Mouse (Mus musculus) midbrain, embryonic 15.5 days (tissue): ENCODE data around the gene Ttc7b. TPM values are rescaled to one million over a fixed set of nuclear protein-coding genes. Genes with fewer than 3 reads are reported as not detected.
A peak's percentile ranks its signal among the peaks of the same experiment; 100 is the strongest.

Source experiments
- ATAC-seq: fragments of 200-750 bp; cut with Nextera tagmentation; replicated peaks from 2 replicates; pipeline ENCODE4 v1.8.0; 2017; ENCODE audit warnings: moderate TSS enrichment
- H3K27ac ChIP-seq: fragments of 300-500 bp; sonication (generic); 2 replicates; pipeline ENCODE4 v1.5.1; 2015; ENCODE audit warnings: mild to moderate bottlenecking, inconsistent platforms
- H3K27me3 ChIP-seq: fragments of 300-500 bp; sonication (generic); replicated peaks from 2 replicates; pipeline ENCODE4 v1.6.1; 2015; ENCODE audit warnings: inconsistent platforms
- H3K36me3 ChIP-seq: fragments of 300-500 bp; sonication (generic); replicated peaks from 2 replicates; pipeline ENCODE4 v1.6.1; 2015; ENCODE audit warnings: inconsistent platforms
- H3K4me1 ChIP-seq: fragments of 300-500 bp; sonication (generic); 2 replicates; pipeline ENCODE4 v1.6.1; 2015; ENCODE audit warnings: inconsistent platforms
- H3K4me2 ChIP-seq: fragments of 300-500 bp; sonication (generic); 2 replicates; pipeline ENCODE4 v1.6.1; 2015; ENCODE audit warnings: inconsistent platforms, mild to moderate bottlenecking, moderate library complexity
- H3K4me3 ChIP-seq: fragments of 300-500 bp; sonication (generic); 2 replicates; pipeline ENCODE4 v1.5.1; 2015; ENCODE audit warnings: mild to moderate bottlenecking, inconsistent platforms
- H3K9ac ChIP-seq: fragments of 300-500 bp; sonication (generic); 2 replicates; pipeline ENCODE4 v1.6.1; 2015; ENCODE audit warnings: mild to moderate bottlenecking, inconsistent platforms
- H3K9me3 ChIP-seq: fragments of 300-500 bp; sonication (generic); 2 replicates; pipeline ENCODE4 v1.6.1; 2016; ENCODE audit warnings: inconsistent platforms
- WGBS: fragments of 180-500 bp; shearing (Covaris S2); methylation state at CpG from one replicate; pipeline ENCODE4 v1.1.7; 2015; ENCODE audit warnings: mixed read lengths; 5-methylcytosine and 5-hydroxymethylcytosine counted together
- polyA plus RNA-seq: library from polyadenylated mRNA; unstranded; fragments of >200 nt; fragmentation: Nextera tagmentation; extraction: Ambion mirVana; gene quantifications from 2 replicates; pipeline ENCODE4 v1.2.1, GENCODE M21; 2015

Ttc7b gene
- polyA plus RNA-seq, 1 experiment from 2014 or later: 9.7 TPM

GRCm38 (mm10) chr12:100355565-100355964 lies 165.1 kb downstream of the Ttc7b start:
- Histone ChIP-seq H3K9ac (no peak overlapping the region), H3K4me1 (no peaks in the 10 kb centered on the region), H3K4me2 (no peak overlapping the region), H3K9me3 (no peaks in the 10 kb centered on the region), H3K27me3 (no peaks in the 10 kb centered on the region), H3K27ac (no peak overlapping the region), H3K36me3 (peaks cover 8% of the 10 kb centered on the region; the same call in 1 of the 2 replicates), H3K4me3 (no peak overlapping the region)
- 76% methylated on average over 5 of the region's 5 CpGs for WGBS
- no peak for ATAC-seq

GRCm38 (mm10) chr12:100353954-100354353 lies 166.7 kb downstream of the Ttc7b start:
- no peaks in the 10 kb centered on the region for H3K27me3 ChIP-seq
- WGBS: 81% methylated on average over 7 of the region's 7 CpGs
- no peak overlapping the region for H3K27ac ChIP-seq
- H3K36me3 ChIP-seq: peaks cover 8% of the 10 kb centered on the region; the same call in 1 of the 2 replicates
- H3K9ac ChIP-seq: no peak overlapping the region
- H3K4me1 ChIP-seq: no peaks in the 10 kb centered on the region
- H3K4me3 ChIP-seq: no peak overlapping the region
- no peak for ATAC-seq
- H3K9me3 ChIP-seq: no peaks in the 10 kb centered on the region
- no peak overlapping the region for H3K4me2 ChIP-seq

GRCm38 (mm10) chr12:100353075-100353782 lies 167.4 kb downstream of the Ttc7b start:
- ATAC-seq: no peak
- H3K27me3 ChIP-seq: no peaks in the 10 kb centered on the region
- no peaks in the 10 kb centered on the region for H3K9me3 ChIP-seq
- WGBS: 86% methylated on average over 16 of the region's 16 CpGs
- H3K36me3 ChIP-seq: peaks cover 8% of the 10 kb centered on the region; the same call in 1 of the 2 replicates
- H3K4me2 ChIP-seq: no peak overlapping the region
- no peak overlapping the region for H3K9ac ChIP-seq
- H3K4me3 ChIP-seq: no peak overlapping the region
- H3K27ac ChIP-seq: no peak overlapping the region
- no peaks in the 10 kb centered on the region for H3K4me1 ChIP-seq

- H3K4me1 ChIP-seq: no peaks in the 10 kb centered on the region
- no peak overlapping the region for H3K9ac ChIP-seq
- H3K27ac ChIP-seq: no peak overlapping the region
- no peaks in the 10 kb centered on the region for H3K27me3 ChIP-seq
- H3K9me3 ChIP-seq: no peaks in the 10 kb centered on the region
- 88% methylated on average over 6 of the region's 6 CpGs for WGBS
- H3K4me3 ChIP-seq: no peak overlapping the region
- peaks cover 8% of the 10 kb centered on the region; the same call in 1 of the 2 replicates for H3K36me3 ChIP-seq
- no peak overlapping the region for H3K4me2 ChIP-seq
- no peak for ATAC-seq
Measured at GRCm38 (mm10) chr12:100352094-100352493, 168.5 kb downstream of the Ttc7b start.

- no peaks in the 10 kb centered on the region for H3K27me3 ChIP-seq
- H3K9ac ChIP-seq: no peak overlapping the region
- H3K36me3 ChIP-seq: no peaks in the 10 kb centered on the region
- no peak for ATAC-seq
- H3K9me3 ChIP-seq: no peaks in the 10 kb centered on the region
- no peak overlapping the region for H3K27ac ChIP-seq
- H3K4me1 ChIP-seq: no peaks in the 10 kb centered on the region
- 67% methylated on average over 6 of the region's 6 CpGs for WGBS
- no peak overlapping the region for H3K4me2 ChIP-seq
- no peak overlapping the region for H3K4me3 ChIP-seq
Measured at GRCm38 (mm10) chr12:100343554-100343953, 177.1 kb downstream of the Ttc7b start.

GRCm38 (mm10) chr12:100341614-100342013 lies 179.0 kb downstream of the Ttc7b start:
- WGBS: 57% methylated on average over 7 of the region's 7 CpGs
- Histone ChIP-seq H3K4me1 (peaks cover 11% of the 10 kb centered on the region), H3K36me3 (no peaks in the 10 kb centered on the region), H3K27ac (no peak overlapping the region), H3K9me3 (no peaks in the 10 kb centered on the region), H3K9ac (no peak overlapping the region), H3K4me2 (no peak overlapping the region), H3K4me3 (no peak overlapping the region), H3K27me3 (no peaks in the 10 kb centered on the region)
- ATAC-seq: no peak

GRCm38 (mm10) chr12:100340901-100341460 lies 179.6 kb downstream of the Ttc7b start:
- ATAC-seq: no peak
- Histone ChIP-seq H3K4me1 (peaks cover 15% of the 10 kb centered on the region), H3K9ac (no peak overlapping the region), H3K36me3 (no peaks in the 10 kb centered on the region), H3K9me3 (no peaks in the 10 kb centered on the region), H3K27me3 (no peaks in the 10 kb centered on the region), H3K4me2 (no peak overlapping the region), H3K27ac (no peak overlapping the region), H3K4me3 (no peak overlapping the region)
- 86% methylated on average over 7 of the region's 7 CpGs for WGBS

GRCm38 (mm10) chr12:100338055-100338454 lies 182.6 kb downstream of the Ttc7b start:
- no peak overlapping the region for H3K4me3 ChIP-seq
- H3K27ac ChIP-seq: peak overlapping the region; percentile 65
- H3K9ac ChIP-seq: no peak overlapping the region
- no peak overlapping the region for H3K4me2 ChIP-seq
- peak; percentile 83 for ATAC-seq
- 23% methylated on average over 3 of the region's 3 CpGs for WGBS
- H3K36me3 ChIP-seq: no peaks in the 10 kb centered on the region
- H3K27me3 ChIP-seq: no peaks in the 10 kb centered on the region
- no peaks in the 10 kb centered on the region for H3K9me3 ChIP-seq
- H3K4me1 ChIP-seq: peaks cover 15% of the 10 kb centered on the region

GRCm38 (mm10) chr12:100337351-100338018 lies 183.1 kb downstream of the Ttc7b start:
- H3K4me3 ChIP-seq: no peak overlapping the region
- H3K4me2 ChIP-seq: no peak overlapping the region
- no peak overlapping the region for H3K9ac ChIP-seq
- H3K27me3 ChIP-seq: no peaks in the 10 kb centered on the region
- WGBS: 41% methylated on average over 5 of the region's 5 CpGs
- H3K9me3 ChIP-seq: no peaks in the 10 kb centered on the region
- peak; percentile 76 for ATAC-seq
- peaks cover 15% of the 10 kb centered on the region for H3K4me1 ChIP-seq
- peak overlapping the region; percentile 65 for H3K27ac ChIP-seq
- no peaks in the 10 kb centered on the region for H3K36me3 ChIP-seq

GRCm38 (mm10) chr12:100336241-100336640 lies 184.4 kb downstream of the Ttc7b start:
- Histone ChIP-seq H3K9ac (no peak overlapping the region), H3K4me3 (no peak overlapping the region), H3K9me3 (no peaks in the 10 kb centered on the region), H3K27ac (peak overlapping the region; percentile 7; the same call in 1 of the 2 replicates), H3K27me3 (no peaks in the 10 kb centered on the region), H3K4me2 (no peak overlapping the region), H3K4me1 (peaks cover 15% of the 10 kb centered on the region), H3K36me3 (no peaks in the 10 kb centered on the region)
- WGBS: 60% methylated on average over 5 of the region's 5 CpGs
- ATAC-seq: no peak

- H3K27me3 ChIP-seq: no peaks in the 10 kb centered on the region
- H3K36me3 ChIP-seq: 0 out of 2 replicates have a peak, but pooled peaks cover 5% of the 10 kb centered on the region
- 97% methylated on average over 6 of the region's 6 CpGs for WGBS
- H3K4me1 ChIP-seq: 0 out of 2 replicates have a peak, but pooled peaks cover 4% of the 10 kb centered on the region
- H3K9ac ChIP-seq: no peak overlapping the region
- ATAC-seq: no peak
- no peaks in the 10 kb centered on the region for H3K9me3 ChIP-seq
- H3K4me3 ChIP-seq: no peak overlapping the region
- no peak overlapping the region for H3K27ac ChIP-seq
- no peak overlapping the region for H3K4me2 ChIP-seq
Measured at GRCm38 (mm10) chr12:100331806-100332205, 188.8 kb downstream of the Ttc7b start.

GRCm38 (mm10) chr12:100330234-100330633 lies 190.4 kb downstream of the Ttc7b start:
- Histone ChIP-seq H3K4me1 (no peaks in the 10 kb centered on the region), H3K4me2 (no peak overlapping the region), H3K4me3 (no peak overlapping the region), H3K9me3 (no peaks in the 10 kb centered on the region), H3K36me3 (0 out of 2 replicates have a peak, but pooled peaks cover 5% of the 10 kb centered on the region), H3K27me3 (no peaks in the 10 kb centered on the region), H3K27ac (no peak overlapping the region), H3K9ac (no peak overlapping the region)
- 90% methylated on average over 8 of the region's 8 CpGs for WGBS
- no peak for ATAC-seq
